Mouse (Mus musculus) CH12.LX (cell line): ENCODE measurements around the gene Ung. TPM values are rescaled to one million over a fixed set of nuclear protein-coding genes. Genes with fewer than 3 reads are reported as not detected.
A peak's percentile ranks its signal among the peaks of the same experiment; 100 is the strongest.

Experiments
- DNase-seq: peaks from one replicate; pipeline ENCODE4 v3.0.0-alpha.2; 2013; ENCODE audit errors: extremely low read depth
- H3K27ac ChIP-seq: 2 replicates; pipeline ENCODE4 v1.5.1; 2012; ENCODE audit warnings: low read depth, mild to moderate bottlenecking, control low read depth, moderate library complexity; ENCODE audit not compliant: insufficient read depth
- H3K27me3 ChIP-seq: replicated peaks from 2 replicates; pipeline ENCODE3; 2012; ENCODE audit warnings: inconsistent platforms
- H3K36me3 ChIP-seq, 2 experiments: replicated peaks in 1 of 2; 2 replicates each; pipeline versions ENCODE3 to v1.6.1; 2012; ENCODE audit warnings: inconsistent platforms in 1 of 2, low read length in 1 of 2, mild to moderate bottlenecking in 1 of 2, mixed read lengths in 1 of 2, moderate library complexity in 1 of 2; ENCODE audit not compliant: control insufficient read depth in 1 of 2, insufficient read depth in 1 of 2
- H3K4me1 ChIP-seq, 2 experiments: 2 replicates each; pipeline ENCODE4 v1.6.1; 2012; ENCODE audit warnings: inconsistent platforms in 1 of 2, moderate library complexity in 1 of 2; ENCODE audit not compliant: insufficient read depth in 2 of 2, control insufficient read depth in 1 of 2
- H3K4me2 ChIP-seq: 2 replicates; pipeline ENCODE4 v1.6.1; 2012; ENCODE audit warnings: low read depth, mild to moderate bottlenecking, control low read depth; ENCODE audit not compliant: poor library complexity, insufficient read depth, severe bottlenecking
- H3K4me3 ChIP-seq, 3 experiments: fragments of 150-350 bp in 1 of 3; sonication (generic) in 1 of 3; replicated peaks in 1 of 3; 2 replicates each; pipeline versions ENCODE3 to v1.5.1; 2011 to 2012; ENCODE audit warnings: low read depth in 2 of 3, low read length in 2 of 3, mild to moderate bottlenecking in 2 of 3, moderate library complexity in 2 of 3, control low read depth in 1 of 3, improper control_type of control experiment in 1 of 3, inconsistent platforms in 1 of 3, mixed read lengths in 1 of 3; ENCODE audit not compliant: poor library complexity in 1 of 3
- H3K79me2 ChIP-seq: replicated peaks from 2 replicates; pipeline ENCODE4 v1.6.1; 2012; ENCODE audit warnings: mild to moderate bottlenecking, moderate library complexity; ENCODE audit not compliant: control insufficient read depth, poor library complexity, insufficient read depth, severe bottlenecking; ENCODE audit errors: extremely low read depth
- H3K9ac ChIP-seq: 2 replicates; pipeline ENCODE4 v1.6.1; 2012; ENCODE audit warnings: low read depth, mild to moderate bottlenecking, control low read depth, moderate library complexity; ENCODE audit not compliant: insufficient read depth
- H3K9me3 ChIP-seq: replicated peaks from 2 replicates; pipeline ENCODE3; 2012; ENCODE audit warnings: low read length, inconsistent platforms, mixed read lengths
- CTCF ChIP-seq, 2 experiments: IDR thresholded peaks in 1 of 2; conservative IDR thresholded peaks in 1 of 2; 2 replicates each; pipeline ENCODE4 v1.5.1; 2011 to 2012; ENCODE audit warnings: low read depth in 2 of 2, low read length in 2 of 2, improper control_type of control experiment in 1 of 2, inconsistent platforms in 1 of 2, mild to moderate bottlenecking in 1 of 2, moderate library complexity in 1 of 2
- ETS1 ChIP-seq: conservative IDR thresholded peaks from 2 replicates; pipeline ENCODE4 v1.6.1; 2012; ENCODE audit warnings: low read depth, mild to moderate bottlenecking, inconsistent platforms, low read length, improper control_type of control experiment, moderate library complexity
- HCFC1 ChIP-seq: IDR thresholded peaks from 2 replicates; pipeline ENCODE4 v1.6.1; 2012; ENCODE audit warnings: low read depth, mild to moderate bottlenecking, inconsistent platforms, low read length, improper control_type of control experiment
- JUN ChIP-seq: IDR thresholded peaks from 2 replicates; pipeline ENCODE4 v1.6.1; 2011; ENCODE audit warnings: low read depth, mild to moderate bottlenecking, low read length, improper control_type of control experiment, moderate library complexity; ENCODE audit not compliant: insufficient read depth
- MAFK ChIP-seq: IDR thresholded peaks from 2 replicates; pipeline ENCODE4 v1.6.1; 2011; ENCODE audit warnings: low read length, improper control_type of control experiment; ENCODE audit not compliant: insufficient replicate concordance
- MAZ ChIP-seq: IDR thresholded peaks from 2 replicates; pipeline ENCODE4 v1.6.1; 2012; ENCODE audit warnings: low read depth, mild to moderate bottlenecking, inconsistent platforms, low read length, improper control_type of control experiment, moderate library complexity
- MEF2A ChIP-seq: IDR thresholded peaks from 2 replicates; pipeline ENCODE4 v1.6.1; 2014; ENCODE audit warnings: low read depth, mild to moderate bottlenecking, inconsistent platforms, low read length, improper control_type of control experiment, borderline replicate concordance
- TBP ChIP-seq: conservative IDR thresholded peaks from 2 replicates; pipeline ENCODE4 v1.6.1; 2011; ENCODE audit warnings: low read depth, low read length, improper control_type of control experiment
- TCF12 ChIP-seq: IDR thresholded peaks from 2 replicates; pipeline ENCODE4 v1.6.1; 2014; ENCODE audit warnings: low read depth, mild to moderate bottlenecking, inconsistent platforms, low read length, improper control_type of control experiment
- UBTF ChIP-seq: IDR thresholded peaks from 2 replicates; pipeline ENCODE4 v1.6.1; 2012; ENCODE audit warnings: low read depth, mild to moderate bottlenecking, inconsistent platforms, low read length, improper control_type of control experiment, moderate library complexity
- USF2 ChIP-seq: conservative IDR thresholded peaks from 2 replicates; pipeline ENCODE4 v1.6.1; 2011; ENCODE audit warnings: low read depth, low read length, improper control_type of control experiment
- ZC3H11A ChIP-seq: IDR thresholded peaks from 2 replicates; pipeline ENCODE4 v1.6.1; 2012; ENCODE audit warnings: low read depth, mild to moderate bottlenecking, inconsistent platforms, low read length, improper control_type of control experiment
- ZKSCAN1 ChIP-seq: IDR thresholded peaks from 2 replicates; pipeline ENCODE4 v1.6.1; 2012; ENCODE audit warnings: low read depth, inconsistent platforms, low read length, improper control_type of control experiment, borderline replicate concordance
- ZNF384 ChIP-seq: IDR thresholded peaks from 2 replicates; pipeline ENCODE4 v1.6.1; 2012; ENCODE audit warnings: low read depth, low read length, improper control_type of control experiment, inconsistent platforms
- dilution Hi-C: fragments of 300-500 bp; cut with MboI; formaldehyde crosslinking; loops from 2 replicates; pipeline ENCODE4 v1.14.3; 2020; ENCODE audit warnings: low sequenced_read_pairs; ENCODE audit not compliant: extremely low pct_unique_long_range_greater_than_20kb, extremely low pct_ligation_motif_present
- in situ Hi-C: fragments of 300-500 bp; cut with MboI; formaldehyde crosslinking; loops from 3 replicates; pipeline ENCODE4 v1.14.3; 2019; ENCODE audit warnings: low sequenced_read_pairs, low pct_ligation_motif_present, low pct_unique_long_range_greater_than_20kb, mixed read lengths
- polyA plus RNA-seq: library from polyadenylated mRNA; unstranded; fragments of >175 nt; gene quantifications from 2 replicates; pipeline ENCODE4 v1.2.1, GENCODE M21; 2012; ENCODE audit warnings: low read depth; ENCODE audit not compliant: insufficient read length
- total RNA-seq, 2 experiments: library from RNA; depleted of rRNA; stranded (reverse); fragments of 300-350 nt in 1 of 2; fragments of >200 nt in 1 of 2; gene quantifications; 2 replicates each; pipeline ENCODE4 v1.2.3; 2012 to 2014

The Ung gene
- total and polyA plus RNA-seq, 3 experiments, result 39.1 to 91.9 (median 51.9) TPM

DNA sequence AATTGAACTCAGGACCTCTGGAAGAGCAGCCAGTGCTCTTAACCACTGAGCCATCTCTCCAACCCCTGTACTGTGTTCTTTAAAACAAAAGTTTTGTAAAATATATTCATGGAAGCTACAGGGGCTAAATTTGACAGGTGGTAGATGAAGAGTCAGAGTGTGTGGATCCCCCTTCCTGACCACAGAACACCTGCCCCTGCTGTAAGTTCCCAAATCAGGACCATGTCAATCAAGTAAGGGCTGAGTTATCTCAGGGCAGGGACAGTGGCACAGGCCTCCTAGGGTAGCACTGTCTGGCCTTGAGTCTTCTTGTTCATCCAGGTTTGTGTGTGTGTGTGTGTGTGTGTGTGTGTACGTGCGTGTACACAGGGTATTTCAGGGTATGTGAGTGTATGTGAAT, 53.3 kb downstream of the Ung start (continued):
- peak; percentile 79; the same call in 1 of the 2 replicates for TF ChIP-seq MEF2A
- no peak for TF ChIP-seq MAFK
- TF ChIP-seq TBP, result no peak
- TF ChIP-seq ZKSCAN1, result no peak
- TF ChIP-seq, all 38 proteins: peak for 3

DNA sequence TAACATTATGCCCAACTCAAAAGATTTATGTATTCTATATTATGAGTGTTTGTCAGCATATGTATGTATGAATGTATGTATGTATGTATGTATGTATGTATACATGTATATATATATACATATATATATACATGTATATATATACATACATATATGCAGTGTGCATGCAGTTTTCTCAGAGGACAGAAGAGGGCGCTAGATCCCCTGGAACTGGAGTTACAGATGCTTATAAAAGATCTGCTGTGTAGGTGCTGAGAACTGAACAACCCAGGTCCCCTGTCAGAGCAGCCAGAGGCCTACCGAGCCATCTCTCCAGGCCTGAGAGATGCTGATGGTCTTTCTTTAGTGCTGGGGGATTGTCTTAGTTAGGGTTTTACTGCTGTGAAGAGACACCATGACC, 56.9 kb downstream of the Ung start:
- dilution Hi-C loops, result no loop called here

More for the DNA sequence above, 56.9 kb downstream of the Ung start:
- H3K27ac ChIP-seq, result no peak overlapping the region
- peaks cover 3 to 29% of the 10 kb centered on the region in 2 experiments for H3K4me1 ChIP-seq
- no peak overlapping the region for H3K4me2 ChIP-seq
- no peak; a peak in 1 of 4 replicates for TF ChIP-seq CTCF (conservative IDR thresholded peaks at IDR 0.05 in 1 of 2, IDR thresholded peaks at IDR 0.05 in 1 of 2; ENCODE audit: low read depth in 2 of 2, low read length in 2 of 2)
- no peak for TF ChIP-seq JUN
- TF ChIP-seq ZC3H11A, result no peak
- TF ChIP-seq USF2, result no peak
- no peak for TF ChIP-seq ZNF384
- TF ChIP-seq UBTF, result no peak
- TF ChIP-seq MAZ, result no peak
- TF ChIP-seq TCF12, result no peak
- no peak for TF ChIP-seq ETS1
- no peak for TF ChIP-seq HCFC1
- no peaks in the 10 kb centered on the region for H3K27me3 ChIP-seq
- H3K4me3 ChIP-seq, result no peak overlapping the region
- no peak for DNase-seq
- no peaks in the 10 kb centered on the region for H3K79me2 ChIP-seq
- no peak overlapping the region for H3K9ac ChIP-seq
- H3K9me3 ChIP-seq, result no peaks in the 10 kb centered on the region
- peaks cover 0 to 11% of the 10 kb centered on the region in 2 experiments for H3K36me3 ChIP-seq
- in situ Hi-C loops, result no loop called here

Other genes starting within 250 kb of the Ung start
- gene Coro1c, start 221.6 kb upstream of the Ung start, total RNA-seq (2012; rRNA removed), result 66.1 and 74.6 TPM in 2 replicates
- gene Coro1c, start 221.6 kb upstream of the Ung start, total RNA-seq (2014; rRNA removed), result 67.9 and 69.9 TPM in 2 replicates
- 87.4 and 96.4 TPM in 2 replicates for gene Coro1c, start 221.6 kb upstream of the Ung start, polyA plus RNA-seq
- gene Ssh1, start 136.5 kb upstream of the Ung start, total RNA-seq (2012; rRNA removed), result 5.6 and 8.2 TPM in 2 replicates
- gene Ssh1, start 136.5 kb upstream of the Ung start, total RNA-seq (2014; rRNA removed), result 2.3 and 3.0 TPM in 2 replicates
- 8.1 and 8.9 TPM in 2 replicates for gene Ssh1, start 136.5 kb upstream of the Ung start, polyA plus RNA-seq
- gene Dao, start 126.7 kb upstream of the Ung start, total RNA-seq (2012; rRNA removed), result 0.97 and 1.4 TPM in 2 replicates
- gene Dao, start 126.7 kb upstream of the Ung start, total RNA-seq (2014; rRNA removed), result 1.9 TPM in 2 replicates
- 3.6 TPM in 2 replicates for gene Dao, start 126.7 kb upstream of the Ung start, polyA plus RNA-seq
- gene Usp30, start 64.9 kb upstream of the Ung start, total RNA-seq (2012; rRNA removed), result 11.5 and 13.0 TPM in 2 replicates
- 13.0 and 15.5 TPM in 2 replicates for gene Usp30, start 64.9 kb upstream of the Ung start, total RNA-seq (2014; rRNA removed)
- 14.5 and 16.1 TPM in 2 replicates for gene Usp30, start 64.9 kb upstream of the Ung start, polyA plus RNA-seq
- 0.38 and 1.1 TPM in 2 replicates for gene Svop, start 38.8 kb upstream of the Ung start, total RNA-seq (2012; rRNA removed)
- 0.20 and 0.31 TPM in 2 replicates for gene Svop, start 38.8 kb upstream of the Ung start, total RNA-seq (2014; rRNA removed)
- 0.40 and 0.51 TPM in 2 replicates for gene Svop, start 38.8 kb upstream of the Ung start, polyA plus RNA-seq
- gene Alkbh2, start 2.2 kb upstream of the Ung start, total RNA-seq (2012; rRNA removed), result 35.0 and 35.7 TPM in 2 replicates
- 34.4 TPM in 2 replicates for gene Alkbh2, start 2.2 kb upstream of the Ung start, total RNA-seq (2014; rRNA removed)
- 39.3 and 41.4 TPM in 2 replicates for gene Alkbh2, start 2.2 kb upstream of the Ung start, polyA plus RNA-seq
- gene Acacb, start 16.1 kb downstream of the Ung start, total RNA-seq (2012; rRNA removed), result 3.9 and 6.2 TPM in 2 replicates
- gene Acacb, start 16.1 kb downstream of the Ung start, total RNA-seq (2014; rRNA removed), result 13.4 and 14.1 TPM in 2 replicates
- gene Acacb, start 16.1 kb downstream of the Ung start, polyA plus RNA-seq, result 16.3 and 17.0 TPM in 2 replicates
- gene Foxn4, start 143.4 kb downstream of the Ung start, total RNA-seq (2012; rRNA removed), result not detected in 2 replicates
- gene Foxn4, start 143.4 kb downstream of the Ung start, total RNA-seq (2014; rRNA removed), result not detected in 2 replicates
- gene Foxn4, start 143.4 kb downstream of the Ung start, polyA plus RNA-seq, result 0.23 and 0.34 TPM in 2 replicates
- 3.9 and 4.4 TPM in 2 replicates for gene Myo1h, start 158.8 kb downstream of the Ung start, total RNA-seq (2012; rRNA removed)
- gene Myo1h, start 158.8 kb downstream of the Ung start, total RNA-seq (2014; rRNA removed), result 1.1 and 1.3 TPM in 2 replicates
- 1.8 and 2.6 TPM in 2 replicates for gene Myo1h, start 158.8 kb downstream of the Ung start, polyA plus RNA-seq